Mouse (Mus musculus): ENCODE data around the gene Ccdc15. TPM values are rescaled to one million over a fixed set of nuclear protein-coding genes. Genes with fewer than 3 reads are reported as not detected.
A peak's percentile ranks its signal among the peaks of the same experiment; 100 is the strongest.
"Not testable (repeated sequence)": the region's sequence is repeated elsewhere in the genome, so short reads cannot be mapped to it uniquely, and the experiment has no call there.

The Ccdc15 gene
- total and polyA plus RNA-seq, 3 experiments, result 3.7 to 4.0 TPM; not detected in 1

- TF ChIP-seq SMC3 (IDR thresholded peaks at IDR 0.05; ENCODE audit: low read depth, low read length) (peak; percentile 90), MAFK (IDR thresholded peaks at IDR 0.05; ENCODE audit: borderline replicate concordance, low read depth, low read length) (no peak), NELFE (IDR thresholded peaks at IDR 0.05; ENCODE audit: low read depth, low read length) (no peak), SIN3A (IDR thresholded peaks at IDR 0.05; ENCODE audit: low read length) (peak; percentile 61), ZC3H11A (IDR thresholded peaks at IDR 0.05; ENCODE audit: low read depth, low read length) (peak; percentile 91), GATA1 (IDR thresholded peaks at IDR 0.05; ENCODE audit: low read depth, low read length) (peak; percentile 47), CTCF (IDR thresholded peaks at IDR 0.05 in 2 of 3, conservative IDR thresholded peaks at IDR 0.05 in 1 of 3; ENCODE audit: control insufficient read depth in 1 of 3, insufficient read depth in 1 of 3, low read depth in 2 of 3, low read length in 3 of 3, poor library complexity in 1 of 3, severe bottlenecking in 1 of 3) (peak; percentile 32 to 94 (median 71)), BHLHE40 (IDR thresholded peaks at IDR 0.05; ENCODE audit: borderline replicate concordance, low read depth, low read length) (peak; percentile 31; the same call in 1 of the 2 replicates), EP300 (IDR thresholded peaks at IDR 0.05; ENCODE audit: low read depth in 1 of 2, low read length in 2 of 2) (0 out of 4 replicates have a peak, but pooled peaks of 1 of the 2 experiments have one; percentile 17), ZNF384 (IDR thresholded peaks at IDR 0.05; ENCODE audit: low read depth, low read length) (peak; percentile 73)
- peak overlapping the region in 1 of 2 experiments; percentile 14; a peak in 1 of 4 replicates for H3K4me3 ChIP-seq (ENCODE audit: control insufficient read depth in 1 of 2, insufficient read depth in 1 of 2, low read depth in 2 of 2, low read length in 2 of 2)
- peak; percentile 68 for DNase-seq (ENCODE audit: low read depth, low spot score)
- H3K79me2 ChIP-seq (ENCODE audit: control insufficient read depth, insufficient read depth, low read length, poor library complexity), result no peaks in the 10 kb centered on the region
- H3K27ac ChIP-seq (ENCODE audit: control insufficient read depth, low read depth, low read length), result no peak overlapping the region
- no peaks in the 10 kb centered on the region; a peak in 1 of 4 replicates for H3K36me3 ChIP-seq (ENCODE audit: control insufficient read depth in 1 of 2, insufficient read depth in 2 of 2, low read length in 2 of 2)
- no peaks in the 10 kb centered on the region for H3K9me3 ChIP-seq (replicated peaks; ENCODE audit: insufficient read depth, low read length)
- no peak overlapping the region for H3K9ac ChIP-seq (ENCODE audit: control insufficient read depth, low read depth, low read length, poor library complexity, severe bottlenecking)
- no peaks in the 10 kb centered on the region for H3K4me1 ChIP-seq (ENCODE audit: control insufficient read depth in 1 of 2, insufficient read depth in 2 of 2, low read length in 2 of 2)
- H3K27me3 ChIP-seq (ENCODE audit: control insufficient read depth in 1 of 2, insufficient read depth in 2 of 2, low read length in 2 of 2), result no peaks in the 10 kb centered on the region
Measured at GRCm38 (mm10) chr9:37329456-37329855, 18.8 kb downstream of the Ccdc15 start.

GRCm38 (mm10) chr9:37301720-37302119 is 46.5 kb downstream of the Ccdc15 start:
- peaks cover 3 to 5% of the 10 kb centered on the region in 2 experiments; a peak in 2 of 4 replicates for H3K4me1 ChIP-seq (ENCODE audit: control insufficient read depth in 1 of 2, insufficient read depth in 2 of 2, low read length in 2 of 2)
- no peak overlapping the region for H3K27ac ChIP-seq (ENCODE audit: control insufficient read depth, low read depth, low read length)
- H3K9ac ChIP-seq (ENCODE audit: control insufficient read depth, low read depth, low read length, poor library complexity, severe bottlenecking), result no peak overlapping the region
- TF ChIP-seq ETS1 (IDR thresholded peaks at IDR 0.05; ENCODE audit: low read depth, low read length) (no peak), MYB (IDR thresholded peaks at IDR 0.05; ENCODE audit: low read depth, low read length) (no peak), MXI1 (IDR thresholded peaks at IDR 0.05; ENCODE audit: low read depth, low read length) (no peak), CHD2 (IDR thresholded peaks at IDR 0.05; ENCODE audit: low read length) (no peak), HCFC1 (IDR thresholded peaks at IDR 0.05; ENCODE audit: low read depth, low read length) (no peak), NELFE (IDR thresholded peaks at IDR 0.05; ENCODE audit: low read depth, low read length) (no peak), MEF2A (IDR thresholded peaks at IDR 0.05; ENCODE audit: extremely low read depth, insufficient replicate concordance, low read depth, low read length, poor library complexity, severe bottlenecking) (no peak), POLR2A (IDR thresholded peaks at IDR 0.05; ENCODE audit: control insufficient read depth in 1 of 2, insufficient read depth in 1 of 2, low read depth in 1 of 2, low read length in 2 of 2, poor library complexity in 1 of 2) (no peak), BHLHE40 (IDR thresholded peaks at IDR 0.05; ENCODE audit: borderline replicate concordance, low read depth, low read length) (no peak), SMC3 (IDR thresholded peaks at IDR 0.05; ENCODE audit: low read depth, low read length) (no peak), GATA1 (IDR thresholded peaks at IDR 0.05; ENCODE audit: low read depth, low read length) (no peak), KAT2A (conservative IDR thresholded peaks at IDR 0.05; ENCODE audit: low read depth, low read length) (no peak), SIN3A (IDR thresholded peaks at IDR 0.05; ENCODE audit: low read length) (no peak), CTCF (IDR thresholded peaks at IDR 0.05 in 2 of 3, conservative IDR thresholded peaks at IDR 0.05 in 1 of 3; ENCODE audit: control insufficient read depth in 1 of 3, insufficient read depth in 1 of 3, low read depth in 2 of 3, low read length in 3 of 3, poor library complexity in 1 of 3, severe bottlenecking in 1 of 3) (no peak), TAL1 (IDR thresholded peaks at IDR 0.05; ENCODE audit: low read length) (no peak), GABPA (IDR thresholded peaks at IDR 0.05; ENCODE audit: low read depth, low read length) (no peak), E2F4 (IDR thresholded peaks at IDR 0.05; ENCODE audit: borderline replicate concordance, low read depth, low read length) (no peak)
- H3K27me3 ChIP-seq (ENCODE audit: control insufficient read depth in 1 of 2, insufficient read depth in 2 of 2, low read length in 2 of 2), result no peaks in the 10 kb centered on the region
- no peak for DNase-seq (ENCODE audit: low read depth, low spot score)
- no peak overlapping the region for H3K4me3 ChIP-seq (ENCODE audit: control insufficient read depth in 1 of 2, insufficient read depth in 1 of 2, low read depth in 2 of 2, low read length in 2 of 2)
- H3K79me2 ChIP-seq (ENCODE audit: control insufficient read depth, insufficient read depth, low read length, poor library complexity), result no peaks in the 10 kb centered on the region
- H3K9me3 ChIP-seq (replicated peaks; ENCODE audit: insufficient read depth, low read length), result no peaks in the 10 kb centered on the region
- peaks cover 6 to 9% of the 10 kb centered on the region in 2 experiments for H3K36me3 ChIP-seq (ENCODE audit: control insufficient read depth in 1 of 2, insufficient read depth in 2 of 2, low read length in 2 of 2)

- not testable (repeated sequence) for H3K79me2 ChIP-seq (ENCODE audit: control insufficient read depth, insufficient read depth, low read length, poor library complexity); H3K9me3 ChIP-seq (replicated peaks; ENCODE audit: insufficient read depth, low read length); H3K4me3 ChIP-seq (ENCODE audit: control insufficient read depth in 1 of 2, insufficient read depth in 1 of 2, low read depth in 2 of 2, low read length in 2 of 2); H3K27me3 ChIP-seq (ENCODE audit: control insufficient read depth in 1 of 2, insufficient read depth in 2 of 2, low read length in 2 of 2); DNase-seq (ENCODE audit: low read depth, low spot score); H3K9ac ChIP-seq (ENCODE audit: control insufficient read depth, low read depth, low read length, poor library complexity, severe bottlenecking); H3K4me1 ChIP-seq (ENCODE audit: control insufficient read depth in 1 of 2, insufficient read depth in 2 of 2, low read length in 2 of 2); H3K27ac ChIP-seq (ENCODE audit: control insufficient read depth, low read depth, low read length)
- H3K36me3 ChIP-seq (ENCODE audit: control insufficient read depth in 1 of 2, insufficient read depth in 2 of 2, low read length in 2 of 2), result peaks cover 6 to 12% of the 10 kb centered on the region in 2 experiments
Measured at GRCm38 (mm10) chr9:37300501-37300900, 47.7 kb downstream of the Ccdc15 start.
